Mouse (Mus musculus) kidney, embryonic 14.5 days (tissue): Measurements from ENCODE around the gene Cacnb2. TPM values are rescaled to one million over a fixed set of nuclear protein-coding genes. Genes with fewer than 3 reads are reported as not detected.

ENCODE experiments used
- ATAC-seq: fragments of 200-750 bp; cut with Nextera tagmentation; 2 replicates; pipeline ENCODE4 v1.8.0; 2017; ENCODE audit warnings: moderate number of reproducible peaks, mild to moderate bottlenecking, moderate TSS enrichment, moderate library complexity; ENCODE audit not compliant: low FRiP score, low TSS enrichment
- H3K27ac ChIP-seq: fragments of 300-500 bp; sonication (generic); 2 replicates; pipeline ENCODE4 v1.5.1; 2014; ENCODE audit warnings: low read depth, mild to moderate bottlenecking, low read length, moderate library complexity, mixed read lengths
- H3K27me3 ChIP-seq: fragments of 300-500 bp; sonication (generic); 2 replicates; pipeline ENCODE4 v1.6.1; 2014; ENCODE audit warnings: mild to moderate bottlenecking, low read length; ENCODE audit not compliant: control insufficient read depth, insufficient read depth
- H3K36me3 ChIP-seq: fragments of 300-500 bp; sonication (generic); 2 replicates; pipeline ENCODE4 v1.6.1; 2014; ENCODE audit warnings: low read length, mixed read lengths; ENCODE audit not compliant: control insufficient read depth, insufficient read depth
- H3K4me1 ChIP-seq: fragments of 300-500 bp; sonication (generic); 2 replicates; pipeline ENCODE4 v1.6.1; 2014; ENCODE audit warnings: low read length, mixed read lengths; ENCODE audit not compliant: control insufficient read depth, insufficient read depth
- H3K4me2 ChIP-seq: fragments of 300-500 bp; sonication (generic); replicated peaks from 2 replicates; pipeline ENCODE4 v1.6.1; 2014; ENCODE audit warnings: low read depth, mild to moderate bottlenecking, low read length
- H3K4me3 ChIP-seq: fragments of 300-500 bp; sonication (generic); 2 replicates; pipeline ENCODE4 v1.5.1; 2014; ENCODE audit warnings: mild to moderate bottlenecking, low read length
- H3K9ac ChIP-seq: fragments of 300-500 bp; sonication (generic); 2 replicates; pipeline ENCODE4 v1.6.1; 2014; ENCODE audit warnings: low read depth, mild to moderate bottlenecking, low read length, moderate library complexity
- H3K9me3 ChIP-seq: fragments of 300-500 bp; sonication (generic); 2 replicates; pipeline ENCODE4 v1.6.1; 2016; ENCODE audit warnings: low read length; ENCODE audit not compliant: control insufficient read depth
- WGBS: fragments of 180-500 bp; shearing (Covaris S2); extraction: QIAGEN DNeasy Blood & Tissue Kit; methylation state at CpG from one replicate; pipeline ENCODE4 v1.1.7; 2014; 5-methylcytosine and 5-hydroxymethylcytosine counted together
- polyA plus RNA-seq: library from polyadenylated mRNA; unstranded; fragments of >200 nt; fragmentation: Nextera tagmentation; extraction: Ambion mirVana; gene quantifications from 2 replicates; pipeline ENCODE4 v1.2.1, GENCODE M21; 2014

Cacnb2 gene
- polyA plus RNA-seq, 1 experiment from 2014 or later, result 1.7 TPM

- no peak overlapping the region for H3K27ac ChIP-seq
- no peak overlapping the region for H3K4me3 ChIP-seq
- no peaks in the 10 kb centered on the region for H3K9me3 ChIP-seq
- H3K4me1 ChIP-seq, result no peaks in the 10 kb centered on the region
- no peaks in the 10 kb centered on the region for H3K36me3 ChIP-seq
- H3K27me3 ChIP-seq, result no peaks in the 10 kb centered on the region
- no peak overlapping the region for H3K9ac ChIP-seq
- no peak overlapping the region for H3K4me2 ChIP-seq
- ATAC-seq, result no peak
- WGBS, result 78% methylated on average over 4 of the region's 4 CpGs
Measured at GRCm38 (mm10) chr2:14612705-14613104, 9.8 kb downstream of the Cacnb2 start.

DNA sequence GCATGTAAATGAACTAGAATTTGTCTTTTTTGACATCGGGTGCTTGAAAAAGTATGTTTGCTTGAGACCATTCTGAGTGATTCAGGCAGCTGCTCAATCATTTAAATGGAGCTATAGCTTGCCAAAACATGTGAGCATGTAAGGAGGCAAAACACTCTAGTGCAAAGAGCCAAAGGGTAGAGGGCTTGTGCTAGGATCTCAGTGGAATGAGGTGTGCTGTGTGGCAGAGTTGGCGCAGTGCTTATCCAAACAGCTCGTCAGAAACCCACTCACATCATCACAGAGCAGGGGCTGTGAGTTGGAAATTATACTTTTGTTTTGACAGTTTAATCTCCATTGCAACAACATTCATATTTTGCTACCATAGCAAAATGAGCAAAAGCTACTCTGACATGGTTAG, 13.5 kb downstream of the Cacnb2 start:
- Histone ChIP-seq H3K4me2 (no peak overlapping the region), H3K27me3 (no peaks in the 10 kb centered on the region), H3K9me3 (no peaks in the 10 kb centered on the region), H3K9ac (no peak overlapping the region), H3K4me1 (no peaks in the 10 kb centered on the region), H3K27ac (no peak overlapping the region), H3K36me3 (no peaks in the 10 kb centered on the region), H3K4me3 (no peak overlapping the region)
- no peak for ATAC-seq
- WGBS, result 85% methylated on average over 3 of the region's 3 CpGs

- WGBS, result 88% methylated on average over 6 of the region's 6 CpGs
- Histone ChIP-seq H3K36me3 (no peaks in the 10 kb centered on the region), H3K4me2 (no peak overlapping the region), H3K4me3 (no peak overlapping the region), H3K9ac (no peak overlapping the region), H3K27ac (no peak overlapping the region), H3K9me3 (no peaks in the 10 kb centered on the region), H3K27me3 (no peaks in the 10 kb centered on the region), H3K4me1 (no peaks in the 10 kb centered on the region)
- no peak for ATAC-seq
Measured at GRCm38 (mm10) chr2:14620120-14620853, 17.4 kb downstream of the Cacnb2 start.

GRCm38 (mm10) chr2:14620891-14621290, 18.0 kb downstream of the Cacnb2 start:
- no peak overlapping the region for H3K9ac ChIP-seq
- no peak overlapping the region for H3K27ac ChIP-seq
- no peaks in the 10 kb centered on the region for H3K4me1 ChIP-seq
- no peaks in the 10 kb centered on the region for H3K9me3 ChIP-seq
- H3K4me2 ChIP-seq, result no peak overlapping the region
- H3K27me3 ChIP-seq, result no peaks in the 10 kb centered on the region
- no peak overlapping the region for H3K4me3 ChIP-seq
- 59% methylated on average over 4 of the region's 4 CpGs for WGBS
- ATAC-seq, result no peak
- H3K36me3 ChIP-seq, result no peaks in the 10 kb centered on the region

DNA sequence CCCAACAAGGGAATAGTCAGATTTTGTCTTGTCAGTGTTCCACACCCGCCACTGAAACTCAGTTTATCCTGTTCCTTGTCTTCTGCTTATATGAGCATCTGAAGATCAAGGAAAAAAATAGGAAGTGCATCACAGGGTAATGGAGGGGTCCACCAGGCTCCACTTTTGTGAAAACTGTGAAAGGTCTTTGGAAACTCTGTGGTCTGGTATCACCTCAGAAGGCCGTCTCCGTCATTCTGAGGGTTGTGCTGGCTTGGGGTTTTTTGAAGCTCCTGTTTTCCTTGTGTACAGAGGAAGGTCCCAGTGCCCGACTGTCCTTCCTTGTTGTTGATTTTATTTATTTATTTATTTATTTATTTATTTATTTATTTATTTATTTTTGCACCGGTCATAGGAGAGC, 20.9 kb downstream of the Cacnb2 start:
- Histone ChIP-seq H3K36me3 (no peaks in the 10 kb centered on the region), H3K9ac (no peak overlapping the region), H3K27ac (no peak overlapping the region), H3K4me2 (no peak overlapping the region), H3K4me3 (no peak overlapping the region), H3K4me1 (no peaks in the 10 kb centered on the region), H3K9me3 (no peaks in the 10 kb centered on the region), H3K27me3 (no peaks in the 10 kb centered on the region)
- 94% methylated on average over 5 of the region's 5 CpGs for WGBS
- ATAC-seq, result no peak

DNA sequence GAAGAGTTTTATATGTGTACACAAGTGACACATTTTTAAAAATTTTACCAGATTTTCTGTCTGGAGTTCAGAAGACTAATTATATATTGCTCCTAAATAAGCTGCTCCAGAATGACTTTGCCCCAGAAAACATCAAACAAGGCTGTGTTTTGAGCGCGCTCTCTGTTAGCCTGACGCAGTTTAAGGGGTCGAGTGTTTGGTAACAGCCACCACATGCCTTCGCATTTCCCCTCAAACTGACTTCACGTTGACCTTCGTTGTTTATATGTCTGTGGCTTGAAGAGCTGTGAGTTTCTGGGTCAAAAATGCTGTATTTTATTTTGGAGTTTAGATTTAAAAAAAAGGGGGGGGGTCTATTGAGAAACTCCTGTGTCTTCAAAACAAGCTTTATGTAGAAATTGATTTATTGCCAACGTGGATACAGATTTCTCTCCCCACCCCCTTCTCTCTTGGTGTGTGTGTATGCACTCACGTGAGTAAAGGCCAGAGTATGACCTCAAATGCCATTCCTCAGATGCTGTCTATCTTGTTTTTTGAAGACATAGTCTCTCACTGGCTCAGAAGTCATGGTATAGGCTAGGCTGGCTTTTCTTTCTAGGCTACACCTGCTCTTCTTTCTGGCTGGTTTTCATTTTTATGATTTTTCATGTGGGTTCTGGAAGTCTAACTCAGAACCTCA, 27.1 kb downstream of the Cacnb2 start:
- no peaks in the 10 kb centered on the region for H3K4me1 ChIP-seq
- H3K9me3 ChIP-seq, result no peaks in the 10 kb centered on the region
- H3K36me3 ChIP-seq, result no peaks in the 10 kb centered on the region
- no peak for ATAC-seq
- H3K9ac ChIP-seq, result no peak overlapping the region
- no peak overlapping the region for H3K4me3 ChIP-seq
- no peaks in the 10 kb centered on the region for H3K27me3 ChIP-seq
- H3K27ac ChIP-seq, result no peak overlapping the region
- WGBS, result 52% methylated on average over 9 of the region's 9 CpGs
- no peak overlapping the region for H3K4me2 ChIP-seq

GRCm38 (mm10) chr2:14631590-14631989, 28.7 kb downstream of the Cacnb2 start:
- Histone ChIP-seq H3K4me3 (no peak overlapping the region), H3K4me2 (no peak overlapping the region), H3K27me3 (no peaks in the 10 kb centered on the region), H3K4me1 (no peaks in the 10 kb centered on the region), H3K9ac (no peak overlapping the region), H3K36me3 (no peaks in the 10 kb centered on the region), H3K27ac (no peak overlapping the region), H3K9me3 (no peaks in the 10 kb centered on the region)
- ATAC-seq, result no peak
- 79% methylated on average over 1 of the region's 1 CpGs for WGBS

- Histone ChIP-seq H3K27me3 (no peaks in the 10 kb centered on the region), H3K9me3 (no peaks in the 10 kb centered on the region), H3K9ac (no peak overlapping the region), H3K36me3 (no peaks in the 10 kb centered on the region), H3K4me1 (no peaks in the 10 kb centered on the region), H3K4me3 (no peak overlapping the region), H3K27ac (no peak overlapping the region), H3K4me2 (no peak overlapping the region)
- ATAC-seq, result no peak
- 88% methylated on average over 2 of the region's 2 CpGs for WGBS
Measured at GRCm38 (mm10) chr2:14633202-14633601, 30.3 kb downstream of the Cacnb2 start.

DNA sequence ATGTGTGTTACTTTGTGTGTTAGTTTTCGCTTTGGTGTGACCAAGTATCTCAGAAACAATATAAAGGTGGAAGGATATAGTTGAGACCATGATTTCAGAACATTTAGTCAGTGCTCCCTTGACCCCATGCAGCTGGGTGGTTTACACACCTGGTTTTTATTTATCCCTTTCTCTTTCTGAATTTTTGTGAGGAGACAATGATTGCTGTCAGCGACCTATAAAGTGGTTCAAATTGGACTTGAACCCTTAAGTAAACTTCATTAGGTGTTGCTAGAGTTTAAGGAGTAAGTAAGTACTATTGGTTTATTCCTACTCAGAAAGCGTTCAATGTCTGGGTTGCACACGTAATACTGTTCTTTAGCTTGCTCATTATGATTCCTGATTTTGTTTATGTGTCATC, 36.4 kb downstream of the Cacnb2 start:
- H3K36me3 ChIP-seq, result no peaks in the 10 kb centered on the region
- H3K27ac ChIP-seq, result no peak overlapping the region
- WGBS, result 95% methylated on average over 4 of the region's 4 CpGs
- no peaks in the 10 kb centered on the region for H3K27me3 ChIP-seq
- no peaks in the 10 kb centered on the region for H3K9me3 ChIP-seq
- ATAC-seq, result no peak
- H3K4me2 ChIP-seq, result no peak overlapping the region
- H3K4me3 ChIP-seq, result no peak overlapping the region
- H3K4me1 ChIP-seq, result no peaks in the 10 kb centered on the region
- no peak overlapping the region for H3K9ac ChIP-seq
